Mouse (Mus musculus) lung, postnatal 0 days (tissue): ENCODE measurements at regions not wholly inside any gene's neighbourhood (a gene's known extent, or its start where the extent isn't known, plus 50 kb on each side); places are given as distances from the start of the nearest gene placed in this dataset.

Source experiments
- CTCF ChIP-seq: IDR thresholded peaks from 2 replicates; pipeline ENCODE4 v1.5.1; 2016; ENCODE audit warnings: antibody characterized with exemption, mild to moderate bottlenecking
- EP300 ChIP-seq: IDR thresholded peaks from 2 replicates; pipeline ENCODE4 v1.6.1; 2016; ENCODE audit warnings: antibody characterized with exemption, mild to moderate bottlenecking, control low read depth

DNA sequence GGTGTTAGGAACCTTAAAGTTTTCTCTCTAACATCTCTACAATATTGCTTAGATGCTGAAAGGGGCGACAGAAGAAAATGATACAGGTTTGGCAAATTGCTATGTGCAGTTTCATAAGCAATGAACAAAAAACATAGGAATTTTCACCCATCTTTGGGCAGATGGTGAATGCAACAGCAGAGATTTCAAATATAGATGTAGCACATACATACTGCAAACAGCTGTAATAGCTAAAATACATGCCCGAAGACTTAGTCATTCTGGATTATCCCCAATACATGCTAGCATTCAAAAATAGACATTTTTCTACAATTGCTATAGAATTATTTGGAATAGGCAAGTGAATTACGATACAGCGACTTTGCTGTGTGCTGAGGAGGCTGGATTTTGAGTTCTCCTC is 544.1 kb downstream of the D3Ertd751e start:
- no peak for TF ChIP-seq CTCF
- TF ChIP-seq EP300, result no peak
